Mouse (Mus musculus) olfactory bulb, adult 2 months (tissue): ENCODE data around the gene Tssk2. TPM values are rescaled to one million over a fixed set of nuclear protein-coding genes. Genes with fewer than 3 reads are reported as not detected.

Source experiments
- H3K27ac ChIP-seq: fragments of 200-500 bp; 2 replicates; pipeline ENCODE4 v1.5.1; 2012; ENCODE audit warnings: low read depth, low read length; ENCODE audit not compliant: insufficient read depth
- H3K4me1 ChIP-seq: fragments of 200-500 bp; 2 replicates; pipeline ENCODE4 v1.6.1; 2012; ENCODE audit warnings: low read length; ENCODE audit not compliant: control insufficient read depth, insufficient read depth
- H3K4me3 ChIP-seq: fragments of 200-500 bp; 2 replicates; pipeline ENCODE4 v1.5.1; 2012; ENCODE audit warnings: mild to moderate bottlenecking, low read depth, low read length, moderate library complexity; ENCODE audit not compliant: insufficient read depth
- CTCF ChIP-seq: fragments of 200-500 bp; IDR thresholded peaks from 2 replicates; pipeline ENCODE4 v1.5.1; 2012; ENCODE audit warnings: low read depth, mild to moderate bottlenecking, low read length, moderate library complexity; ENCODE audit not compliant: insufficient read depth
- POLR2A ChIP-seq: fragments of 200-500 bp; IDR thresholded peaks from 2 replicates; pipeline ENCODE4 v1.6.1; 2012; ENCODE audit warnings: mild to moderate bottlenecking, low read depth, low read length, moderate library complexity; ENCODE audit not compliant: insufficient read depth
- WGBS: fragments of 180-500 bp; shearing (Covaris S2); methylation state at CpG from one replicate; pipeline ENCODE4 v1.1.7; 2018; 5-methylcytosine and 5-hydroxymethylcytosine counted together
- polyA plus RNA-seq: library from polyadenylated mRNA; stranded (reverse); fragments of >200 nt; gene quantifications from 2 replicates; pipeline ENCODE4 v1.2.4, GENCODE M21; 2012; ENCODE audit warnings: low replicate concordance; ENCODE audit not compliant: missing spikeins, insufficient read depth, insufficient read length

Gene Tssk2
- polyA plus RNA-seq, 1 experiment = not detected

DNA sequence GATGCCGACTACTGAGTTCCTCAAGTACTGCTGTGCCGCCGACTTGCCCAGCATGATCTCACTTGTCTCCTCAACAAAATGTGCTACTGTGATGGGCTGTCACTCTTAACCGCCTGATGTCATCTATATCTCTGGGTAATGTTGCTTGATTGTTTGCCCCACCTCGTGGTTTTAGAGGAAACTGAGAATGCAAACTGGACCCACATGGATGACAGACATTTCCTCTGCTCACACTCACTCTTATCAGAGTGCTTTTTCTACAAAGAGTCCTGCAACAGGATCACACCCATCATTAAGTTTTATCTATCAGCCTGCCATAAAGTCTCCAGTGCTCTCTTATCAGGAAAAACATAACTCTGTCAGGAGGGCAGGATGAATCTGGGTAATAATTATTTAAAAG lies 27.2 kb upstream of the Tssk2 start:
- Histone ChIP-seq H3K27ac (no peak overlapping the region), H3K4me1 (0 out of 2 replicates have a peak, but pooled peaks cover 6% of the 10 kb centered on the region), H3K4me3 (no peak overlapping the region)
- TF ChIP-seq CTCF (no peak), POLR2A (no peak)
- WGBS = 57% methylated on average over 5 of the region's 5 CpGs

- WGBS = 84% methylated on average over 4 of the region's 4 CpGs
- H3K4me3 ChIP-seq = no peak overlapping the region
- TF ChIP-seq CTCF = no peak
- no peak for TF ChIP-seq POLR2A
Observed at GRCm38 (mm10) chr16:17872995-17873394, 25.4 kb upstream of the Tssk2 start.

DNA sequence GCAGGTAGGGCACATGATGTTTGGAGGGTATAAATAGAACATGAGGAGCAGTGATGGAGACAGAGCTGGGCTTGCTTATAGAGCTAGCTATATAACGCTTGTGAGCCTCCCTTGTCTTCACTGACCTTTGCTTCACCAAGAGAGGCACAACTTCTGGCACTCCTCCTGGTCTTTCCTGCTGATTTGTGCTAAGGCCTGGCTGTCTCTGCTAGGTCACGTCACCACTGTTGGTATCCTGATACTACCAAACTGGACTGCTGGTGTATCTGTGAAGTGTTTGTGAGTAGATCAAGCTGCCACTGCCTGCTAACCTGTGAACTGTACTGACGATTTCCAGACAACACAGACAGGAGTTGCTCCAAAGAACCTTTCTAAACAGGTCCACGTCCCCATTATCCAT lies 23.3 kb upstream of the Tssk2 start:
- H3K4me3 ChIP-seq = no peak overlapping the region
- peaks cover 8% of the 10 kb centered on the region; the same call in 1 of the 2 replicates for H3K4me1 ChIP-seq
- WGBS = 78% methylated on average over 4 of the region's 4 CpGs
- TF ChIP-seq POLR2A (no peak), CTCF (no peak)
- no peak overlapping the region for H3K27ac ChIP-seq

More at GRCm38 (mm10) chr16:17872995-17873394, 25.4 kb upstream of the Tssk2 start:
- Histone ChIP-seq H3K4me1 (0 out of 2 replicates have a peak, but pooled peaks cover 6% of the 10 kb centered on the region), H3K27ac (no peak overlapping the region)

GRCm38 (mm10) chr16:17876096-17876495 lies 22.3 kb upstream of the Tssk2 start:
- no peak overlapping the region for H3K27ac ChIP-seq
- 77% methylated on average over 1 of the region's 1 CpGs for WGBS
- no peak for TF ChIP-seq CTCF
- TF ChIP-seq POLR2A = no peak
- no peak overlapping the region for H3K4me3 ChIP-seq
- H3K4me1 ChIP-seq = peaks cover 8% of the 10 kb centered on the region; the same call in 1 of the 2 replicates

DNA sequence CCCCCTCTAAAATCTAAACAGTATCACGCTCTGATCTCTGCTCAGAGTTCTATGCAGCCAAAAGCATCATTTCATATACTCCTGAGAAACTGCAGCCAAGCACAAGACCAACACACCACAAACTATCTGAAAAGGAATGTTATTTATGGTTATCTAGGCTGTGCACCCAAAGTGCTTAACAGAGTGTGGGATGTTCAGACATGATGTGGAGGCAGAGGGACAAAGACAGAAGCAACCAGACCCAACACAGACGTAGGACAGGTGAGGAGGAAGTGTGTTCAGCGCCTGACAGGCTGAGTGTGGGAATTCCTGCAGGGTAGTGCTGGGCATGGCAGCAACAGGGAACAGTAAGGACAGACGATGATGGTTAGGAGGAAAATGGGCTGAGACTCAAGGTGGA lies 18.9 kb upstream of the Tssk2 start:
- Histone ChIP-seq H3K4me3 (no peak overlapping the region), H3K27ac (no peak overlapping the region), H3K4me1 (peaks cover 4% of the 10 kb centered on the region; the same call in 1 of the 2 replicates)
- WGBS = 73% methylated on average over 4 of the region's 4 CpGs
- no peak for TF ChIP-seq POLR2A
- TF ChIP-seq CTCF = no peak

DNA sequence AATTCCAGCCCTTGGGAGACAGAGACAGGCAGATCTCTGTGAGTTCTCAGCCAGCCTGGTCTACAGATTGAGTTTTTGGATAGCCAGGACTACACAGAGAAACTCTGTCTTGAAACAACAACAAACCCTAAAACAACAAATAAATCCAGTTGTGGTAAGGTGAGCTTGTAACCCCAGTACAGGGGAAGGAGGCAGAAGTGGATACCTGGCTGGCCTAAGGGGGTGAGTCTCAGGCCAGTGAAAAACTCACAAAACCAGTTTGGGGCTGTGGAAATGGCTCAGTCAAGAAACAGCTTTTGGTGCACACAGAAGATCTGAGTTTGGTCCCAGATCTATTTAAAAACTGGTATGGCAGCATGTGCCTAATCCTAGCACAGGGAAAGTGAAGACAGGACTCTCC lies 16.2 kb upstream of the Tssk2 start:
- H3K4me3 ChIP-seq = no peak overlapping the region
- TF ChIP-seq CTCF = no peak
- no peak for TF ChIP-seq POLR2A
- peaks cover 10% of the 10 kb centered on the region for H3K4me1 ChIP-seq
- H3K27ac ChIP-seq = no peak overlapping the region

GRCm38 (mm10) chr16:17884116-17884515 lies 14.3 kb upstream of the Tssk2 start:
- Histone ChIP-seq H3K4me1 (peaks cover 10% of the 10 kb centered on the region), H3K4me3 (no peak overlapping the region), H3K27ac (no peak overlapping the region)
- WGBS = 88% methylated on average over 6 of the region's 6 CpGs
- TF ChIP-seq CTCF (no peak), POLR2A (no peak)

GRCm38 (mm10) chr16:17889689-17890341 lies 8.6 kb upstream of the Tssk2 start:
- H3K4me1 ChIP-seq = peaks cover 14% of the 10 kb centered on the region
- 68% methylated on average over 6 of the region's 6 CpGs for WGBS
- no peak for TF ChIP-seq POLR2A
- no peak for TF ChIP-seq CTCF
- no peak overlapping the region for H3K27ac ChIP-seq
- H3K4me3 ChIP-seq = peak overlapping the region; percentile 93

- WGBS = 23% methylated on average over 2 of the region's 2 CpGs
- Histone ChIP-seq H3K27ac (no peak overlapping the region), H3K4me3 (peak overlapping the region; percentile 93), H3K4me1 (peaks cover 14% of the 10 kb centered on the region)
- no peak for TF ChIP-seq CTCF
- TF ChIP-seq POLR2A = no peak
Observed at GRCm38 (mm10) chr16:17890342-17890727, 8.1 kb upstream of the Tssk2 start.
